Mouse (Mus musculus): ENCODE data around the gene Mrrf. TPM values are rescaled to one million over a fixed set of nuclear protein-coding genes. Genes with fewer than 3 reads are reported as not detected.

Gene Mrrf
- 30.6 and 33.6 TPM in 2 replicates for polyA plus RNA-seq (2014; fragmentation: Nextera tagmentation; extraction: Ambion mirVana)

GRCm38 (mm10) chr2:36136300-36136941 lies at the start of gene Mrrf, which contains the start of gene Rbm18:
Gene Mrrf (plus strand): TSS chr2:36136389.
Gene Rbm18 (minus strand): TSS chr2:36136773.
- ATAC-seq (ENCODE audit: low FRiP score, low TSS enrichment) (peak; percentile 98), DNase-seq (peak; percentile 94)
- peaks cover 14% of the 10 kb centered on the region for H3K4me1 ChIP-seq (ENCODE audit: control insufficient read depth, insufficient read depth, low read length)
- WGBS: under 1% methylated on average over 50 of the region's 50 CpGs
- H3K4me3 ChIP-seq (replicated peaks; ENCODE audit: low read depth, low read length): peak within 1 kb of the TSS; percentile 55
- no peaks in the 10 kb centered on the region for H3K9me3 ChIP-seq (ENCODE audit: control insufficient read depth, low read length)
- peak within 1 kb of the TSS; percentile 81 for H3K27ac ChIP-seq (replicated peaks; ENCODE audit: low read depth, low read length)
- H3K36me3 ChIP-seq (ENCODE audit: control insufficient read depth, insufficient read depth, low read length): peaks cover 29% of the 10 kb centered on the region
- H3K9ac ChIP-seq (replicated peaks; ENCODE audit: low read length): peak within 1 kb of the TSS; percentile 78
- peak within 1 kb of the TSS; percentile 83 for H3K4me2 ChIP-seq (ENCODE audit: low read length)
- H3K27me3 ChIP-seq (ENCODE audit: control insufficient read depth, insufficient read depth, low read length): no peaks in the 10 kb centered on the region

- Histone ChIP-seq H3K27me3 (ENCODE audit: control insufficient read depth, insufficient read depth, low read length) (peaks cover 64% of the 10 kb centered on the region), H3K4me3 (replicated peaks; ENCODE audit: low read depth, low read length) (no peak overlapping the region), H3K9ac (replicated peaks; ENCODE audit: low read length) (no peak overlapping the region), H3K4me1 (ENCODE audit: control insufficient read depth, insufficient read depth, low read length) (peaks cover 9% of the 10 kb centered on the region; the same call in 1 of the 2 replicates), H3K9me3 (ENCODE audit: control insufficient read depth, low read length) (no peaks in the 10 kb centered on the region), H3K27ac (replicated peaks; ENCODE audit: low read depth, low read length) (no peak overlapping the region), H3K36me3 (ENCODE audit: control insufficient read depth, insufficient read depth, low read length) (no peaks in the 10 kb centered on the region), H3K4me2 (ENCODE audit: low read length) (no peak overlapping the region)
- WGBS: 34% methylated on average over 3 of the region's 3 CpGs
- ATAC-seq (ENCODE audit: low FRiP score, low TSS enrichment) (no peak), DNase-seq (no peak)
These were observed 47.0 kb upstream of the Mrrf start for GRCm38 (mm10) chr2:36089190-36089589.

- H3K4me3 ChIP-seq (replicated peaks; ENCODE audit: low read depth, low read length): peak overlapping the region; percentile 36
- H3K36me3 ChIP-seq (ENCODE audit: control insufficient read depth, insufficient read depth, low read length): no peaks in the 10 kb centered on the region
- under 1% methylated on average over 70 of the region's 70 CpGs for WGBS
- no peaks in the 10 kb centered on the region for H3K9me3 ChIP-seq (ENCODE audit: control insufficient read depth, low read length)
- no peak overlapping the region for H3K27ac ChIP-seq (replicated peaks; ENCODE audit: low read depth, low read length)
- peak overlapping the region; percentile 67 for H3K4me2 ChIP-seq (ENCODE audit: low read length)
- DNase-seq (peak; percentile 72), ATAC-seq (ENCODE audit: low FRiP score, low TSS enrichment) (peak; percentile 76)
- H3K9ac ChIP-seq (replicated peaks; ENCODE audit: low read length): no peak overlapping the region
- H3K4me1 ChIP-seq (ENCODE audit: control insufficient read depth, insufficient read depth, low read length): peaks cover 9% of the 10 kb centered on the region; the same call in 1 of the 2 replicates
- peaks cover 83% of the 10 kb centered on the region for H3K27me3 ChIP-seq (ENCODE audit: control insufficient read depth, insufficient read depth, low read length)
These were observed 45.1 kb upstream of the Mrrf start for GRCm38 (mm10) chr2:36090853-36091741.

GRCm38 (mm10) chr2:36092748-36093147 lies 43.4 kb upstream of the Mrrf start:
- Histone ChIP-seq H3K4me1 (ENCODE audit: control insufficient read depth, insufficient read depth, low read length) (peaks cover 9% of the 10 kb centered on the region; the same call in 1 of the 2 replicates), H3K27ac (replicated peaks; ENCODE audit: low read depth, low read length) (no peak overlapping the region), H3K27me3 (ENCODE audit: control insufficient read depth, insufficient read depth, low read length) (peaks cover 94% of the 10 kb centered on the region), H3K9me3 (ENCODE audit: control insufficient read depth, low read length) (no peaks in the 10 kb centered on the region), H3K36me3 (ENCODE audit: control insufficient read depth, insufficient read depth, low read length) (no peaks in the 10 kb centered on the region), H3K4me2 (ENCODE audit: low read length) (no peak overlapping the region), H3K4me3 (replicated peaks; ENCODE audit: low read depth, low read length) (no peak overlapping the region), H3K9ac (replicated peaks; ENCODE audit: low read length) (no peak overlapping the region)
- DNase-seq (no peak), ATAC-seq (ENCODE audit: low FRiP score, low TSS enrichment) (no peak)
- WGBS: under 1% methylated on average over 4 of the region's 4 CpGs

- no peak overlapping the region for H3K4me2 ChIP-seq (ENCODE audit: low read length)
- no peaks in the 10 kb centered on the region for H3K36me3 ChIP-seq (ENCODE audit: control insufficient read depth, insufficient read depth, low read length)
- no peak for ATAC-seq (ENCODE audit: low FRiP score, low TSS enrichment)
- WGBS: 12% methylated on average over 7 of the region's 7 CpGs
- H3K27ac ChIP-seq (replicated peaks; ENCODE audit: low read depth, low read length): no peak overlapping the region
- no peak overlapping the region for H3K4me3 ChIP-seq (replicated peaks; ENCODE audit: low read depth, low read length)
- peaks cover 94% of the 10 kb centered on the region for H3K27me3 ChIP-seq (ENCODE audit: control insufficient read depth, insufficient read depth, low read length)
- H3K4me1 ChIP-seq (ENCODE audit: control insufficient read depth, insufficient read depth, low read length): peaks cover 9% of the 10 kb centered on the region; the same call in 1 of the 2 replicates
- no peaks in the 10 kb centered on the region for H3K9me3 ChIP-seq (ENCODE audit: control insufficient read depth, low read length)
- DNase-seq: no peak
- H3K9ac ChIP-seq (replicated peaks; ENCODE audit: low read length): no peak overlapping the region
These were observed 42.9 kb upstream of the Mrrf start for GRCm38 (mm10) chr2:36093301-36093700.

GRCm38 (mm10) chr2:36093914-36094475 lies 42.2 kb upstream of the Mrrf start:
- ATAC-seq (ENCODE audit: low FRiP score, low TSS enrichment): no peak
- Histone ChIP-seq H3K9me3 (ENCODE audit: control insufficient read depth, low read length) (no peaks in the 10 kb centered on the region), H3K27me3 (ENCODE audit: control insufficient read depth, insufficient read depth, low read length) (peaks cover 98% of the 10 kb centered on the region), H3K36me3 (ENCODE audit: control insufficient read depth, insufficient read depth, low read length) (no peaks in the 10 kb centered on the region), H3K4me2 (ENCODE audit: low read length) (no peak overlapping the region), H3K4me1 (ENCODE audit: control insufficient read depth, insufficient read depth, low read length) (peaks cover 9% of the 10 kb centered on the region; the same call in 1 of the 2 replicates), H3K9ac (replicated peaks; ENCODE audit: low read length) (no peak overlapping the region), H3K4me3 (replicated peaks; ENCODE audit: low read depth, low read length) (no peak overlapping the region), H3K27ac (replicated peaks; ENCODE audit: low read depth, low read length) (no peak overlapping the region)
- 4% methylated on average over 31 of the region's 31 CpGs for WGBS
- DNase-seq: no peak

- no peak overlapping the region for H3K9ac ChIP-seq (replicated peaks; ENCODE audit: low read length)
- 3% methylated on average over 18 of the region's 18 CpGs for WGBS
- H3K4me3 ChIP-seq (replicated peaks; ENCODE audit: low read depth, low read length): no peak overlapping the region
- H3K4me2 ChIP-seq (ENCODE audit: low read length): no peak overlapping the region
- no peak overlapping the region for H3K27ac ChIP-seq (replicated peaks; ENCODE audit: low read depth, low read length)
- no peaks in the 10 kb centered on the region for H3K9me3 ChIP-seq (ENCODE audit: control insufficient read depth, low read length)
- peaks cover 99% of the 10 kb centered on the region for H3K27me3 ChIP-seq (ENCODE audit: control insufficient read depth, insufficient read depth, low read length)
- H3K36me3 ChIP-seq (ENCODE audit: control insufficient read depth, insufficient read depth, low read length): no peaks in the 10 kb centered on the region
- peak; percentile 46 for DNase-seq
- no peaks in the 10 kb centered on the region for H3K4me1 ChIP-seq (ENCODE audit: control insufficient read depth, insufficient read depth, low read length)
- ATAC-seq (ENCODE audit: low FRiP score, low TSS enrichment): no peak
These were observed 38.9 kb upstream of the Mrrf start for GRCm38 (mm10) chr2:36097129-36097815.

GRCm38 (mm10) chr2:36098021-36098420 lies 38.2 kb upstream of the Mrrf start:
- H3K4me3 ChIP-seq (replicated peaks; ENCODE audit: low read depth, low read length): no peak overlapping the region
- H3K4me1 ChIP-seq (ENCODE audit: control insufficient read depth, insufficient read depth, low read length): no peaks in the 10 kb centered on the region
- peaks cover 99% of the 10 kb centered on the region for H3K27me3 ChIP-seq (ENCODE audit: control insufficient read depth, insufficient read depth, low read length)
- no peaks in the 10 kb centered on the region for H3K9me3 ChIP-seq (ENCODE audit: control insufficient read depth, low read length)
- 1% methylated on average over 5 of the region's 5 CpGs for WGBS
- H3K36me3 ChIP-seq (ENCODE audit: control insufficient read depth, insufficient read depth, low read length): no peaks in the 10 kb centered on the region
- no peak for ATAC-seq (ENCODE audit: low FRiP score, low TSS enrichment)
- H3K9ac ChIP-seq (replicated peaks; ENCODE audit: low read length): no peak overlapping the region
- no peak overlapping the region for H3K27ac ChIP-seq (replicated peaks; ENCODE audit: low read depth, low read length)
- no peak overlapping the region for H3K4me2 ChIP-seq (ENCODE audit: low read length)
- no peak for DNase-seq

Data from midbrain, embryonic 14.5 days (tissue).